Mouse (Mus musculus) lung, adult 18-20 months (tissue): Measurements from ENCODE around the gene Sema6b.
A peak's percentile ranks its signal among the peaks of the same experiment; 100 is the strongest.

Experiments
- DNase-seq, 2 experiments: peaks; one replicate each; pipeline ENCODE4 v3.0.0; 2022; ENCODE audit warnings: mixed read lengths in 2 of 2

Sema6b gene

GRCm38 (mm10) chr17:56144546-56144945 is 4.4 kb upstream of the Sema6b start:
- no peak for DNase-seq

GRCm38 (mm10) chr17:56141702-56142605 is 1.8 kb upstream of the Sema6b start:
- DNase-seq: no peak

GRCm38 (mm10) chr17:56139355-56139754 is 788 bp downstream of the Sema6b start:
- DNase-seq: no peak

GRCm38 (mm10) chr17:56137839-56138613 is 2.1 kb downstream of the Sema6b start:
- DNase-seq: peak in 1 of 2 experiments; percentile 37

- DNase-seq: no peak
These were observed 3.6 kb downstream of the Sema6b start for GRCm38 (mm10) chr17:56136558-56136957.

- DNase-seq: peak; percentile 69 to 73
These were observed 5.6 kb downstream of the Sema6b start for GRCm38 (mm10) chr17:56134463-56134971.

- DNase-seq: peak; percentile 84 to 86
These were observed 6.4 kb downstream of the Sema6b start for GRCm38 (mm10) chr17:56133457-56134363.

GRCm38 (mm10) chr17:56132661-56133060 is 7.5 kb downstream of the Sema6b start:
- peak; percentile 63 to 72 for DNase-seq

- peak; percentile 50 to 67 for DNase-seq
These were observed 8.3 kb downstream of the Sema6b start for GRCm38 (mm10) chr17:56131814-56132213.

- DNase-seq: no peak
These were observed 9.0 kb downstream of the Sema6b start for GRCm38 (mm10) chr17:56131136-56131535.

GRCm38 (mm10) chr17:56128246-56128645 is 11.9 kb downstream of the Sema6b start:
- no peak for DNase-seq

- no peak for DNase-seq
These were observed 14.0 kb downstream of the Sema6b start for GRCm38 (mm10) chr17:56126175-56126574.

- no peak for DNase-seq
These were observed 14.9 kb downstream of the Sema6b start for GRCm38 (mm10) chr17:56125276-56125630.

GRCm38 (mm10) chr17:56124377-56125275 is 15.5 kb downstream of the Sema6b start:
- peak; percentile 40 to 44 for DNase-seq

- DNase-seq: no peak
These were observed 16.3 kb downstream of the Sema6b start for GRCm38 (mm10) chr17:56123681-56124340.

- DNase-seq: no peak
These were observed 17.0 kb downstream of the Sema6b start for GRCm38 (mm10) chr17:56123161-56123560.

GRCm38 (mm10) chr17:56121826-56122225 is 18.3 kb downstream of the Sema6b start, which contains the start of gene Lrg1:
Gene Lrg1, minus strand, starts transcription at chr17:56122001.
- peak; percentile 66 to 69 for DNase-seq

- DNase-seq: peak; percentile 59 to 73
These were observed 19.9 kb downstream of the Sema6b start for GRCm38 (mm10) chr17:56119981-56120880.

GRCm38 (mm10) chr17:56119431-56119830 is 20.7 kb downstream of the Sema6b start:
- no peak for DNase-seq
